Mouse (Mus musculus): ENCODE data around the gene Gatd1.

DNA sequence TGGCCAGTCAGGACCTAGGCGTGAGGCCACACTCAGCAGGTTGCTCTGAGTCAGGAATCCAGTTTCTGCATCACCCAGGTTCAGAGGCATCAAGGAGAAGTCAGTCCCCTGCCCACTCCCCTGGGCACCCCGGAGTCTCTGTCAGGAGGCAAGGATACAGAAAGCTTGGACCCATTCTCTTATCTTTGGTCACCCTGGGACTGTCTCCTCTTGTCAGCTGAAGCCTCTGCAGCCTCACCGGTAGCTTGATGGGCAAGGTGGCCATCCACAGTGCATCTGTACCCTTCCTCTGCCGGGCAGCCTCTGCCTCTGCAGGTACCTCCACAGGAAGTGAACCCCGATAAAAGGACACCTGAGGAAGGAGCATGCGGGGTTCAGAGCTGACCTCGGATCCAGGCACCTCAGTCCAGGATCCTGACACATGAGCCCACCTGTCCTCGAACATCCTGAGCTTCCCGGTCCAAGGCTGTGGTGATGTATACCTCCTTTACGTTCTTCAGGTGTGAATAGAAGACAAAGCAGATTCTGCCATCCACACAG lies 25.3 kb upstream of the Gatd1 start:
- TF ChIP-seq CTCF (IDR thresholded peaks at IDR 0.05; ENCODE audit: low read depth, low read length) (no peak), POLR2A (IDR thresholded peaks at IDR 0.05; ENCODE audit: borderline replicate concordance, low read depth, low read length) (no peak)
